Mouse (Mus musculus) stomach, postnatal 0 days (tissue): ENCODE measurements at regions not wholly inside any gene's neighbourhood (a gene's known extent, or its start where the extent isn't known, plus 50 kb on each side); places are given as distances from the start of the nearest gene placed in this dataset.

Experiments
- CTCF ChIP-seq: IDR thresholded peaks from 2 replicates; pipeline ENCODE4 v1.5.1; 2016; ENCODE audit warnings: antibody characterized with exemption, low read depth, mild to moderate bottlenecking, moderate library complexity
- EP300 ChIP-seq: optimal IDR thresholded peaks from 2 replicates; pipeline ENCODE3; 2016; ENCODE audit warnings: antibody characterized with exemption

DNA sequence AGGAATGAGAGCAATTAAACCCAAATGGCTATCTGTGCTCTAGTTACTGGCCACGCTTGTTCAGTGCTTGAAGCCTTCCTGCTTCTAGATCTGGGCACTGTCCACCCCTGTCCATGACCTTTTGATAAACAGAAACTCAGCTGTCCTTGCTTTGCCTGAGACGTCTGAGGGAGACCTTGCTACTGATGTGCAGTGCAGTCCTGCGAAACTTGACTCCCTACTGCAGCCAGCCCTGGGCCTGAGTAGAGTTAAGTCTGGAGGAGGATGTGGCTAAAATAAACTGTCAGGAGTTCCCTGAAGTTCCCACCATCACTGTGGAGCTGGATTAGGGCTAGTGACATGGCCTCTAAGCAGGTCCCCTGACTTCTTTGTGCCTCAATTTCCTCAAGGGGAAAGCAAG lies 88.4 kb upstream of the Cxcr4 start:
- TF ChIP-seq CTCF (no peak), EP300 (no peak)
